Mouse (Mus musculus) bone marrow macrophage, adult 2 months (primary cell): ENCODE data around the gene Lrch2.

Experiments
- CTCF ChIP-seq: IDR thresholded peaks from 2 replicates; pipeline ENCODE4 v1.5.1; 2012; ENCODE audit warnings: low read depth, mild to moderate bottlenecking, low read length, moderate library complexity
- POLR2A ChIP-seq: IDR thresholded peaks from 2 replicates; pipeline ENCODE4 v1.6.1; 2012; ENCODE audit warnings: mild to moderate bottlenecking, low read depth, low read length, borderline replicate concordance

DNA sequence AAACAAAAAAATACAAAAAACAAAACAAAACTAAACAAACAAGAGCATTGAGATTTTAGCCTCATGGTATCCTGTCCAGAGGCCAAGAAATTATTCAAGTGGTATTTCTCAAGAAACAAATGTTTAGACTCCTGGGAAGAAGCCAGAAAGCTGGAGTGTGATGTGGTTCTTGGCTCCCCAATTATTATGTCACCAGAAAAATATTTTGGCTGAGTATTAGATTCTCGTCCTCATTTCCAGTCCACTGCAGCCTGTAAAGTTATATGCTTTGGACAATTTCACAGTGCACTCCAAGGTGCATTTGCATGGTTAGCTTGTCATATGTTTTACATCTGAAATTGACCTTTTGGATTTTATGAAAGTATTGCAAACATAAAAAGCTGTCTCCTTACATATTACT, 124.1 kb downstream of the Lrch2 start:
- TF ChIP-seq POLR2A (no peak), CTCF (no peak)
